Mouse (Mus musculus) CH12.LX (cell line): Measurements from ENCODE around the gene Vamp2. TPM values are rescaled to one million over a fixed set of nuclear protein-coding genes. Genes with fewer than 3 reads are reported as not detected.

Source experiments
- DNase-seq: peaks from one replicate; pipeline ENCODE4 v3.0.0-alpha.2; 2013; ENCODE audit errors: extremely low read depth
- H3K27ac ChIP-seq: 2 replicates; pipeline ENCODE4 v1.5.1; 2012; ENCODE audit warnings: low read depth, mild to moderate bottlenecking, control low read depth, moderate library complexity; ENCODE audit not compliant: insufficient read depth
- H3K27me3 ChIP-seq: replicated peaks from 2 replicates; pipeline ENCODE3; 2012; ENCODE audit warnings: inconsistent platforms
- H3K36me3 ChIP-seq, 2 experiments: replicated peaks in 1 of 2; 2 replicates each; pipeline versions ENCODE3 to v1.6.1; 2012; ENCODE audit warnings: inconsistent platforms in 1 of 2, low read length in 1 of 2, mild to moderate bottlenecking in 1 of 2, mixed read lengths in 1 of 2, moderate library complexity in 1 of 2; ENCODE audit not compliant: control insufficient read depth in 1 of 2, insufficient read depth in 1 of 2
- H3K4me1 ChIP-seq, 2 experiments: 2 replicates each; pipeline ENCODE4 v1.6.1; 2012; ENCODE audit warnings: inconsistent platforms in 1 of 2, moderate library complexity in 1 of 2; ENCODE audit not compliant: insufficient read depth in 2 of 2, control insufficient read depth in 1 of 2
- H3K4me2 ChIP-seq: 2 replicates; pipeline ENCODE4 v1.6.1; 2012; ENCODE audit warnings: low read depth, mild to moderate bottlenecking, control low read depth; ENCODE audit not compliant: poor library complexity, insufficient read depth, severe bottlenecking
- H3K4me3 ChIP-seq, 3 experiments: fragments of 150-350 bp in 1 of 3; sonication (generic) in 1 of 3; replicated peaks in 1 of 3; 2 replicates each; pipeline versions ENCODE3 to v1.5.1; 2011 to 2012; ENCODE audit warnings: low read depth in 2 of 3, low read length in 2 of 3, mild to moderate bottlenecking in 2 of 3, moderate library complexity in 2 of 3, control low read depth in 1 of 3, improper control_type of control experiment in 1 of 3, inconsistent platforms in 1 of 3, mixed read lengths in 1 of 3; ENCODE audit not compliant: poor library complexity in 1 of 3
- H3K79me2 ChIP-seq: replicated peaks from 2 replicates; pipeline ENCODE4 v1.6.1; 2012; ENCODE audit warnings: mild to moderate bottlenecking, moderate library complexity; ENCODE audit not compliant: control insufficient read depth, poor library complexity, insufficient read depth, severe bottlenecking; ENCODE audit errors: extremely low read depth
- H3K9ac ChIP-seq: 2 replicates; pipeline ENCODE4 v1.6.1; 2012; ENCODE audit warnings: low read depth, mild to moderate bottlenecking, control low read depth, moderate library complexity; ENCODE audit not compliant: insufficient read depth
- H3K9me3 ChIP-seq: replicated peaks from 2 replicates; pipeline ENCODE3; 2012; ENCODE audit warnings: low read length, inconsistent platforms, mixed read lengths
- CHD1 ChIP-seq: IDR thresholded peaks from 2 replicates; pipeline ENCODE4 v1.6.1; 2012; ENCODE audit warnings: low read depth, low read length, improper control_type of control experiment, inconsistent platforms
- CHD2 ChIP-seq: IDR thresholded peaks from 2 replicates; pipeline ENCODE4 v1.6.1; 2011; ENCODE audit warnings: low read length, improper control_type of control experiment
- ELF1 ChIP-seq: IDR thresholded peaks from 2 replicates; pipeline ENCODE4 v1.6.1; 2014; ENCODE audit warnings: low read depth, mild to moderate bottlenecking, inconsistent platforms, low read length, improper control_type of control experiment
- EP300 ChIP-seq: IDR thresholded peaks from 2 replicates; pipeline ENCODE4 v1.6.1; 2011; ENCODE audit warnings: low read length, improper control_type of control experiment
- ETS1 ChIP-seq: conservative IDR thresholded peaks from 2 replicates; pipeline ENCODE4 v1.6.1; 2012; ENCODE audit warnings: low read depth, mild to moderate bottlenecking, inconsistent platforms, low read length, improper control_type of control experiment, moderate library complexity
- JUN ChIP-seq: IDR thresholded peaks from 2 replicates; pipeline ENCODE4 v1.6.1; 2011; ENCODE audit warnings: low read depth, mild to moderate bottlenecking, low read length, improper control_type of control experiment, moderate library complexity; ENCODE audit not compliant: insufficient read depth
- KAT2A ChIP-seq: IDR thresholded peaks from 2 replicates; pipeline ENCODE4 v1.6.1; 2012; ENCODE audit warnings: low read length, improper control_type of control experiment, inconsistent platforms; ENCODE audit not compliant: insufficient replicate concordance
- MAFK ChIP-seq: IDR thresholded peaks from 2 replicates; pipeline ENCODE4 v1.6.1; 2011; ENCODE audit warnings: low read length, improper control_type of control experiment; ENCODE audit not compliant: insufficient replicate concordance
- MAX ChIP-seq: IDR thresholded peaks from 2 replicates; pipeline ENCODE4 v1.6.1; 2011; ENCODE audit warnings: low read length, improper control_type of control experiment
- MEF2A ChIP-seq: IDR thresholded peaks from 2 replicates; pipeline ENCODE4 v1.6.1; 2014; ENCODE audit warnings: low read depth, mild to moderate bottlenecking, inconsistent platforms, low read length, improper control_type of control experiment, borderline replicate concordance
- MXI1 ChIP-seq: IDR thresholded peaks from 2 replicates; pipeline ENCODE4 v1.6.1; 2011; ENCODE audit warnings: mild to moderate bottlenecking, low read depth, low read length, improper control_type of control experiment
- MYC ChIP-seq: IDR thresholded peaks from 2 replicates; pipeline ENCODE4 v1.6.1; 2011; ENCODE audit warnings: low read depth, mild to moderate bottlenecking, improper control_type of control experiment, low read length
- NELFE ChIP-seq: IDR thresholded peaks from 2 replicates; pipeline ENCODE4 v1.6.1; 2011; ENCODE audit warnings: low read depth, low read length, improper control_type of control experiment
- NRF1 ChIP-seq: IDR thresholded peaks from 2 replicates; pipeline ENCODE4 v1.6.1; 2014; ENCODE audit warnings: low read depth, mild to moderate bottlenecking, inconsistent platforms, low read length, improper control_type of control experiment, moderate library complexity
- PAX5 ChIP-seq: IDR thresholded peaks from 2 replicates; pipeline ENCODE4 v1.6.1; 2012; ENCODE audit warnings: low read length, inconsistent platforms, mixed read lengths
- POLR2A ChIP-seq: IDR thresholded peaks from 2 replicates; pipeline ENCODE4 v1.6.1; 2011; ENCODE audit warnings: low read depth, mild to moderate bottlenecking, improper control_type of control experiment, low read length
- POLR2AphosphoS2 ChIP-seq: IDR thresholded peaks from 2 replicates; pipeline ENCODE4 v1.6.1; 2011; ENCODE audit warnings: low read depth, low read length, improper control_type of control experiment
- SIN3A ChIP-seq: IDR thresholded peaks from 2 replicates; pipeline ENCODE4 v1.6.1; 2012; ENCODE audit warnings: low read length, improper control_type of control experiment, inconsistent platforms
- TBP ChIP-seq: conservative IDR thresholded peaks from 2 replicates; pipeline ENCODE4 v1.6.1; 2011; ENCODE audit warnings: low read depth, low read length, improper control_type of control experiment
- TCF12 ChIP-seq: IDR thresholded peaks from 2 replicates; pipeline ENCODE4 v1.6.1; 2014; ENCODE audit warnings: low read depth, mild to moderate bottlenecking, inconsistent platforms, low read length, improper control_type of control experiment
- UBTF ChIP-seq: IDR thresholded peaks from 2 replicates; pipeline ENCODE4 v1.6.1; 2012; ENCODE audit warnings: low read depth, mild to moderate bottlenecking, inconsistent platforms, low read length, improper control_type of control experiment, moderate library complexity
- USF2 ChIP-seq: conservative IDR thresholded peaks from 2 replicates; pipeline ENCODE4 v1.6.1; 2011; ENCODE audit warnings: low read depth, low read length, improper control_type of control experiment
- dilution Hi-C: fragments of 300-500 bp; cut with MboI; formaldehyde crosslinking; loops from 2 replicates; pipeline ENCODE4 v1.14.3; 2020; ENCODE audit warnings: low sequenced_read_pairs; ENCODE audit not compliant: extremely low pct_unique_long_range_greater_than_20kb, extremely low pct_ligation_motif_present
- in situ Hi-C: fragments of 300-500 bp; cut with MboI; formaldehyde crosslinking; loops from 3 replicates; pipeline ENCODE4 v1.14.3; 2019; ENCODE audit warnings: low sequenced_read_pairs, low pct_ligation_motif_present, low pct_unique_long_range_greater_than_20kb, mixed read lengths
- polyA plus RNA-seq: library from polyadenylated mRNA; unstranded; fragments of >175 nt; gene quantifications from 2 replicates; pipeline ENCODE4 v1.2.1, GENCODE M21; 2012; ENCODE audit warnings: low read depth; ENCODE audit not compliant: insufficient read length
- total RNA-seq, 2 experiments: library from RNA; depleted of rRNA; stranded (reverse); fragments of 300-350 nt in 1 of 2; fragments of >200 nt in 1 of 2; gene quantifications; 2 replicates each; pipeline ENCODE4 v1.2.3; 2012 to 2014

Gene Vamp2
- total and polyA plus RNA-seq, 3 experiments = 1.3 to 26.0 (median 8.2) TPM

- TF ChIP-seq MYC (no peak), ELF1 (peak; percentile 92), SIN3A (peak; percentile 85), MAX (peak; percentile 49; the same call in 1 of the 2 replicates), KAT2A (peak; percentile 70; the same call in 1 of the 2 replicates), NELFE (no peak), JUN (no peak), NRF1 (peak; percentile 69), CHD1 (no peak), USF2 (no peak), TBP (peak; percentile 98), EP300 (no peak), POLR2A (0 out of 2 replicates have a peak, but pooled peaks have one; percentile 38), UBTF (no peak), POLR2AphosphoS2 (no peak), TCF12 (no peak)
- TF ChIP-seq, all 38 proteins: peak for 16
Observed at GRCm38 (mm10) chr11:69123693-69124497, 35.6 kb downstream of the Vamp2 start (continued).

GRCm38 (mm10) chr11:69124498-69124847 is 36.2 kb downstream of the Vamp2 start:
- no peaks in the 10 kb centered on the region for H3K79me2 ChIP-seq
- TF ChIP-seq ETS1 (no peak), ELF1 (peak; percentile 88), UBTF (no peak), POLR2A (no peak), MAFK (peak; percentile 74; the same call in 1 of the 2 replicates), CHD2 (no peak), MEF2A (no peak), MYC (no peak), MXI1 (no peak), KAT2A (no peak), MAX (no peak), PAX5 (no peak), TBP (peak; percentile 99), TCF12 (no peak)
- no peak overlapping the region for H3K27ac ChIP-seq
- peaks cover 3 to 39% of the 10 kb centered on the region in 2 experiments for H3K4me1 ChIP-seq
- no peaks in the 10 kb centered on the region for H3K9me3 ChIP-seq
- H3K4me3 ChIP-seq = peak overlapping the region in 2 of 3 experiments; percentile 69 to 97
- H3K27me3 ChIP-seq = peaks cover 68% of the 10 kb centered on the region
- no peaks in the 10 kb centered on the region for H3K36me3 ChIP-seq
- H3K9ac ChIP-seq = no peak overlapping the region
- no peak overlapping the region for H3K4me2 ChIP-seq
- dilution Hi-C loops = no loop called here
- no peak for DNase-seq
- in situ Hi-C loops = no loop called here
